Mouse (Mus musculus): ENCODE data around the gene Fcrl6.

DNA sequence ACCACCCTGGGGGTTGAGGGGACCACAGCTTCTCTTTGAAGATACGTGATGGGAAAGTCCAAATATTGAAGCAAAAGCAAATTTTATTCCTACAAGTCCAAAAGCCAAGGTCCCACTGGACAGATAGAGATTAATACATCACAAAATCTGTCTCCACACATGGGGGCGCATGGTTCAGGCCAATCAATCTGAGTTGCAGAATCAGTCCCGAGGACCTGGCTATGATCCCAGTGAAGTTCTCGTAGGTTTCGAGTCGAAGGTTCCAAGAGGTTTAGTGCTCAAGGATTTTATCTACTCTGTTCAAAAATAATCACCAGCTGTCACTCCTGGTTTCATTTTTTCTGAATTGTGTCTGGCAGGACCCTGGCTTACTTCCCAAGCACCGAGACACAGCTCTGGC lies 51.3 kb downstream of the Fcrl6 start:
- no peak for TF ChIP-seq TCF12 (IDR thresholded peaks at IDR 0.05; ENCODE audit: insufficient read depth, poor library complexity, severe bottlenecking)
- TF ChIP-seq CEBPB (IDR thresholded peaks at IDR 0.05; ENCODE audit: insufficient read depth, poor library complexity, severe bottlenecking), result no peak
- TF ChIP-seq POLR2A (IDR thresholded peaks at IDR 0.05; ENCODE audit: insufficient read length, low read depth), result no peak
- TF ChIP-seq MYOD1 (IDR thresholded peaks at IDR 0.05; ENCODE audit: control insufficient read depth in 1 of 3, insufficient read length in 2 of 3, low read depth in 2 of 3), result no peak
- TF ChIP-seq REST (IDR thresholded peaks at IDR 0.05; ENCODE audit: insufficient read depth, insufficient read length), result no peak
- no peak for TF ChIP-seq USF1 (IDR thresholded peaks at IDR 0.05; ENCODE audit: low read depth)
- TF ChIP-seq TCF3 (IDR thresholded peaks at IDR 0.05; ENCODE audit: insufficient read length, low read depth), result no peak
- TF ChIP-seq SRF (IDR thresholded peaks at IDR 0.05; ENCODE audit: control insufficient read depth, insufficient read length, low read depth), result no peak
- TF ChIP-seq MAX (IDR thresholded peaks at IDR 0.05; ENCODE audit: low read depth), result no peak

Data from myocyte (in vitro differentiated cells).